Mouse (Mus musculus): ENCODE results near the gene Pik3c2a.

The Pik3c2a gene

GRCm38 (mm10) chr7:116298389-116298788 is 144.9 kb downstream of the Pik3c2a start:
- no peak for DNase-seq (ENCODE audit: low spot score in 2 of 2)

DNA sequence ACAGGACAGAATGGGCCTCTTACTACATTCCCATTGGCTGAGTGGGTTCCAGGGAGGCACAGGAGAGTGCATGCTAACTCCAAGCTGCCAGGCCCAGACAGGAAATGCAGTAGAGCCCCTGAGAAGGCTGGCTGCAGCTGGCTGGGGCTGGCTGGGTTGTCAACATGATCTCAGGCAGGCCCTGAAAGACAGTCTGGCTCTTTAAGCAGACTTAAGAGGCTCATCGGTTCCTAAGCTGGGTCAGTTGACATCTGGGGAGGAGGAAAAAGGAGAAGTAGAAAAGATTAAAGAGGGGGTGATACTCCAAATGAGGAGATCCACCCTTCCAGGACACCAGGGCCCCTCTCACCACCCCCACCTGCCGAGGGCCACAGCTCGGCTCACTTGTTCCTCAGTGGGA is 148.3 kb downstream of the Pik3c2a start:
- DNase-seq (ENCODE audit: low spot score in 2 of 2), result no peak

- no peak for DNase-seq (ENCODE audit: low spot score in 2 of 2)
Measured at GRCm38 (mm10) chr7:116292377-116292776, 150.9 kb downstream of the Pik3c2a start.

DNA sequence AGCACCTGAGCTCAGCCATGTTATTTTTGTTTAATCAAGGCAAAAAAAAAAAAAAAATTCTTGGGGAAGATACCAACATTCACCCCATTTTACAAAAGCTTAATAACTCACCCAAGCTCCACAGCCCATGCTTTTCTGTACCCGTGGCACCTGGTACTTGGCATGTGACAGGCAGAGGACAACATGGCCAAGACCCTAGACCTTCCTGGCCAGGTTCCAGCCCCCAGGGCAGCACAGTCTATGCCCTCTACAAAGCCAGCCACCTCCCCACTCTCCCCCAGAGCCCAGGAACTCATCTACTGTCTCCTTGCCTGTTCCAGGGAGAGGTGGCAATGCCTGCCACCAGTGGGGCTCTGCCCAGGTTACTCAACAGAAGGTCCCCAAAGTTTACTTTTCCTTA is 152.7 kb downstream of the Pik3c2a start:
- DNase-seq (ENCODE audit: low spot score in 2 of 2), result no peak

- DNase-seq (ENCODE audit: low spot score in 2 of 2), result no peak
Measured at GRCm38 (mm10) chr7:116288996-116289395, 154.3 kb downstream of the Pik3c2a start.

DNA sequence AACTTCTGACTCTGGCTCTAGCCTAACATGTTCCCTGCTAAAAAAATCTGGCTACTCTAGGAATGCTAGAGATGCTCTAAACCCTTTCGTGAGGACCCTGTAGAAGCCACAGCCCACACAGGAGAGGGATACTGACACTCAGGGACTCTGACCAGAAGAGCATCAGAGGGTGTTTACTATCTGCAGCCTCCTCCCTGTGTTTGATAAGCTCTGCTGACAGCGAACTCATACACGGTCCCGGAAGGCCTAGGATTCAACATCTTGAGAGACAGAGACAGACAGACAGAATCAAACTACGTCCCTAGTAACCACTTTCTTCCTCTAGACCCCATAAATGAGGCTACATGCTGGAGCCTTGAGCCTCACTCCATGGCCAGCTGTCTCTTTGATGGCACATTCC is 155.3 kb downstream of the Pik3c2a start:
- no peak for DNase-seq (ENCODE audit: low spot score in 2 of 2)

Data from right cerebral cortex, postnatal 36 days (tissue).